In the genomic region with DNA sequence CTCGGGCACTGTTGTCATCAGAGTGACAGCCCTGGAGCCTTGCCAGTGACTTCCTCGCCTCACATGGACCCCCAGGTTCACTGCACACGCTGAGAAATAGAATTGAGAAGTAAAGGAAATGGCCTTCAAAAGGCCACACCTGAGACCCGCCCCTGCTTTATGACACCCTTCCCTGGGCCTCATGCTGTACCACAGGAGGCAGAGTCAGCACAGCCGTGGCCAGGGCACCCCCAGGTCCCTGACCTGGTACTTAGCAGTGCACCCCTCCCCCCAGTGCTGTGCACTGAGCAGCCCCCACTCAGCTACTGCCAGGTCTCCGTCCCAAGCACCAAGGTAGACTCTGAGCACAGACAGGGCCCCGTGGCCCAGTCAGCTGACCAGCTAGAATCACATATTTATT, we compare ENCODE assay signal across 26 mouse cellular contexts. TPM values are rescaled to one million over a fixed set of nuclear protein-coding genes. Genes with fewer than 3 reads are reported as not detected.
DNase-seq lines count a peak whose midpoint lies in the region; ATAC-seq lines count a peak whose summit lies in the region.
"Had no signal": no experiment of that assay in that cellular context is flagged by ENCODE, and none has a peak within 500 bp of the region (broad histone marks: within the 10 kb centered on the region; RNA-seq: fewer than 3 reads in every experiment).

No protein-coding gene starts in this region.

- 74% methylated on average over 7 of the region's 7 CpGs for WGBS in liver, embryonic 12.5 days (ENCODE audit: insufficient replicate concordance)
- 61% methylated on average over 7 of the region's 7 CpGs for WGBS in intestine, embryonic 16.5 days

- no peak overlapping the region for H3K4me3 ChIP-seq in liver, embryonic 12.5 days
- no peak overlapping the region for H3K4me3 ChIP-seq in intestine, embryonic 16.5 days (ENCODE audit: low read length)
- H3K4me3 ChIP-seq: embryonic facial prominence, embryonic 13.5 days; embryonic facial prominence, embryonic 15.5 days; erythroblast, embryonic 14.5 days; forebrain, embryonic 10.5 days; forebrain, embryonic 12.5 days had no signal

- H3K27ac ChIP-seq in liver, embryonic 12.5 days = no peak overlapping the region
- H3K27ac ChIP-seq in intestine, embryonic 16.5 days (ENCODE audit: low read length) = peak overlapping the region; percentile 31; the same call in 1 of the 2 replicates
- H3K27ac ChIP-seq: embryonic facial prominence, embryonic 13.5 days; embryonic facial prominence, embryonic 15.5 days; forebrain, embryonic 10.5 days; forebrain, embryonic 12.5 days had no signal

- peaks cover 12% of the 10 kb centered on the region; the same call in 1 of the 2 replicates for H3K27me3 ChIP-seq in liver, embryonic 12.5 days (replicated peaks)
- H3K27me3 ChIP-seq in intestine, embryonic 16.5 days (replicated peaks; ENCODE audit: control insufficient read depth, insufficient read depth, low read length) = no peaks in the 10 kb centered on the region
- H3K27me3 ChIP-seq: CH12.LX; embryonic facial prominence, embryonic 13.5 days; embryonic facial prominence, embryonic 15.5 days; forebrain, embryonic 12.5 days; Patski had no signal

- no peaks in the 10 kb centered on the region for H3K9me3 ChIP-seq in liver, embryonic 12.5 days (replicated peaks)
- no peaks in the 10 kb centered on the region for H3K9me3 ChIP-seq in intestine, embryonic 16.5 days (ENCODE audit: control insufficient read depth, low read length)
- H3K9me3 ChIP-seq: embryonic facial prominence, embryonic 13.5 days; embryonic facial prominence, embryonic 15.5 days; forebrain, embryonic 10.5 days; forebrain, embryonic 12.5 days; G1E had no signal

- H3K4me1 ChIP-seq in liver, embryonic 12.5 days = no peaks in the 10 kb centered on the region
- peaks cover 9% of the 10 kb centered on the region for H3K4me1 ChIP-seq in intestine, embryonic 16.5 days (ENCODE audit: control insufficient read depth, insufficient read depth, low read length)
- H3K4me1 ChIP-seq: embryonic facial prominence, embryonic 13.5 days; embryonic facial prominence, embryonic 15.5 days; forebrain, embryonic 12.5 days had no signal

- ATAC-seq in liver, embryonic 12.5 days = no peak
- ATAC-seq in intestine, embryonic 16.5 days = peak; percentile 87
- ATAC-seq: activated CD4-positive, CD25-positive, alpha-beta regulatory T cell, adult 4 months; CD4-positive, CD25-positive, alpha-beta regulatory T cell, adult 4 months; forebrain, embryonic 14.5 days; forebrain, embryonic 16.5 days; Patski had no signal

- no peak overlapping the region for H3K4me2 ChIP-seq in liver, embryonic 12.5 days
- H3K4me2 ChIP-seq in intestine, embryonic 16.5 days (ENCODE audit: low read depth, low read length) = no peak overlapping the region
- H3K4me2 ChIP-seq: embryonic facial prominence, embryonic 13.5 days; embryonic facial prominence, embryonic 15.5 days; forebrain, embryonic 12.5 days had no signal

- peak; percentile 2 for DNase-seq in liver
- DNase-seq in lung, adult 18-20 months = no peak
- DNase-seq in cerebellum, adult 9-10 months = no peak
- DNase-seq: adrenal gland, adult 8-10 months; adrenal gland, postnatal 14 days; adrenal gland, postnatal 36 days; B cell, adult 2 months; cerebellum, adult 2 months; cerebellum, adult 9-11 months; cerebellum, postnatal 14 days; cerebellum, postnatal 36 days; embryo, embryonic 11 days had no signal

- H3K9ac ChIP-seq in liver, embryonic 12.5 days = no peak overlapping the region
- no peak overlapping the region for H3K9ac ChIP-seq in intestine, embryonic 16.5 days (ENCODE audit: low read depth, low read length)
- H3K9ac ChIP-seq: embryonic facial prominence, embryonic 13.5 days; embryonic facial prominence, embryonic 15.5 days; forebrain, embryonic 12.5 days had no signal

- H3K36me3 ChIP-seq in liver, embryonic 12.5 days = peaks cover 60% of the 10 kb centered on the region
- peaks cover 26% of the 10 kb centered on the region for H3K36me3 ChIP-seq in intestine, embryonic 16.5 days (ENCODE audit: control insufficient read depth, insufficient read depth, low read length)

RNA-seq across cellular contexts. Expression of a gene that starts 10.1 kb away (rescaled TPM):
- polyA plus RNA-seq in liver, embryonic 12.5 days (2016; fragmentation: Nextera tagmentation; extraction: Ambion mirVana) = 40.7 and 43.2 TPM in 2 replicates
- polyA plus RNA-seq in intestine, embryonic 16.5 days (2015; fragmentation: Nextera tagmentation; extraction: Ambion mirVana) = 101 and 108 TPM in 2 replicates
